Mouse (Mus musculus) heart, postnatal 0 days (tissue): ENCODE data around the gene Lcn4. TPM values are rescaled to one million over a fixed set of nuclear protein-coding genes. Genes with fewer than 3 reads are reported as not detected.

ENCODE experiments used
- ATAC-seq: fragments of 200-750 bp; cut with Nextera tagmentation; 2 replicates; pipeline ENCODE4 v1.8.0; 2017; ENCODE audit warnings: low read depth, moderate number of reproducible peaks, moderate library complexity; ENCODE audit not compliant: insufficient read depth
- DNase-seq: peaks from one replicate; pipeline ENCODE4 v3.0.0-alpha.2; 2016; ENCODE audit warnings: low spot score
- H3K27ac ChIP-seq: fragments of 300-500 bp; sonication (generic); 2 replicates; pipeline ENCODE4 v1.5.1; 2014; ENCODE audit warnings: low read depth, mild to moderate bottlenecking
- H3K27me3 ChIP-seq: fragments of 300-500 bp; sonication (generic); 2 replicates; pipeline ENCODE4 v1.6.1; 2014; ENCODE audit warnings: low read length, mixed read lengths; ENCODE audit not compliant: control insufficient read depth, insufficient read depth
- H3K36me3 ChIP-seq: fragments of 300-500 bp; sonication (generic); replicated peaks from 2 replicates; pipeline ENCODE4 v1.6.1; 2014; ENCODE audit warnings: low read length, mixed read lengths; ENCODE audit not compliant: control insufficient read depth, insufficient read depth
- H3K4me1 ChIP-seq: fragments of 300-500 bp; sonication (generic); 2 replicates; pipeline ENCODE4 v1.6.1; 2014; ENCODE audit warnings: antibody characterized with exemption; ENCODE audit not compliant: control insufficient read depth, insufficient read depth
- H3K4me2 ChIP-seq: fragments of 300-500 bp; sonication (generic); 2 replicates; pipeline ENCODE4 v1.6.1; 2014; ENCODE audit warnings: low read depth, mild to moderate bottlenecking, low read length, moderate library complexity
- H3K4me3 ChIP-seq: fragments of 300-500 bp; sonication (generic); 2 replicates; pipeline ENCODE4 v1.5.1; 2014; ENCODE audit warnings: low read depth, low read length
- H3K9ac ChIP-seq: fragments of 300-500 bp; sonication (generic); replicated peaks from 2 replicates; pipeline ENCODE4 v1.6.1; 2014; ENCODE audit warnings: low read depth, low read length, mixed read lengths
- H3K9me3 ChIP-seq: fragments of 300-500 bp; sonication (generic); replicated peaks from 2 replicates; pipeline ENCODE4 v1.6.1; 2016; ENCODE audit warnings: low read length; ENCODE audit not compliant: control insufficient read depth
- CTCF ChIP-seq: IDR thresholded peaks from 2 replicates; pipeline ENCODE4 v1.5.1; 2016; ENCODE audit warnings: antibody characterized with exemption, control low read depth, low read depth
- EP300 ChIP-seq: IDR thresholded peaks from 2 replicates; pipeline ENCODE4 v1.6.1; 2016; ENCODE audit warnings: antibody characterized with exemption, low read depth
- WGBS: fragments of 180-500 bp; shearing (Covaris S2); extraction: QIAGEN DNeasy Blood & Tissue Kit; methylation state at CpG from one replicate; pipeline ENCODE4 v1.1.7; 2014; 5-methylcytosine and 5-hydroxymethylcytosine counted together
- polyA plus RNA-seq: library from polyadenylated mRNA; unstranded; fragments of >200 nt; fragmentation: Nextera tagmentation; extraction: Ambion mirVana; gene quantifications from 2 replicates; pipeline ENCODE4 v1.2.1, GENCODE M21; 2015
- total RNA-seq: library from RNA; depleted of rRNA; stranded (reverse); fragments of >200 nt; gene quantifications from 2 replicates; pipeline ENCODE4 v1.2.3, GENCODE M21; 2014; ENCODE audit warnings: low replicate concordance

Lcn4 gene
- total and polyA plus RNA-seq, 2 experiments from 2014 or later: not detected

GRCm38 (mm10) chr2:26638039-26638438 is 33.0 kb downstream of the Lcn4 start:
- H3K27ac ChIP-seq: no peak overlapping the region
- peaks cover 15% of the 10 kb centered on the region for H3K4me1 ChIP-seq
- TF ChIP-seq CTCF: no peak
- TF ChIP-seq EP300: no peak
- no peak overlapping the region for H3K4me3 ChIP-seq
- 0 out of 2 replicates have a peak overlapping the region, but pooled peaks have one; percentile 73 for H3K4me2 ChIP-seq
- no peaks in the 10 kb centered on the region for H3K9me3 ChIP-seq
- H3K9ac ChIP-seq: no peak overlapping the region
- H3K36me3 ChIP-seq: peaks cover 29% of the 10 kb centered on the region
- no peaks in the 10 kb centered on the region for H3K27me3 ChIP-seq
- WGBS: 72% methylated on average over 5 of the region's 5 CpGs
- ATAC-seq: no peak
- no peak for DNase-seq

- no peaks in the 10 kb centered on the region for H3K9me3 ChIP-seq
- DNase-seq (no peak), ATAC-seq (no peak)
- TF ChIP-seq CTCF (no peak), EP300 (no peak)
- H3K27ac ChIP-seq: no peak overlapping the region
- H3K4me1 ChIP-seq: peaks cover 15% of the 10 kb centered on the region
- no peak overlapping the region for H3K4me3 ChIP-seq
- WGBS: 73% methylated on average over 4 of the region's 4 CpGs
- no peak overlapping the region for H3K9ac ChIP-seq
- no peak overlapping the region for H3K4me2 ChIP-seq
- no peaks in the 10 kb centered on the region for H3K27me3 ChIP-seq
- H3K36me3 ChIP-seq: peaks cover 29% of the 10 kb centered on the region
Measured at GRCm38 (mm10) chr2:26637316-26637932, 33.7 kb downstream of the Lcn4 start.

- 56% methylated on average over 2 of the region's 2 CpGs for WGBS
- H3K36me3 ChIP-seq: peaks cover 29% of the 10 kb centered on the region
Measured at GRCm38 (mm10) chr2:26636325-26636635, 34.8 kb downstream of the Lcn4 start.

GRCm38 (mm10) chr2:26635489-26636324 is 35.4 kb downstream of the Lcn4 start:
- H3K27ac ChIP-seq: no peak overlapping the region
- TF ChIP-seq EP300 (no peak), CTCF (no peak)
- H3K27me3 ChIP-seq: no peaks in the 10 kb centered on the region
- peaks cover 15% of the 10 kb centered on the region for H3K4me1 ChIP-seq
- 76% methylated on average over 21 of the region's 21 CpGs for WGBS
- H3K9ac ChIP-seq: no peak overlapping the region
- ATAC-seq: no peak
- peaks cover 29% of the 10 kb centered on the region for H3K36me3 ChIP-seq
- no peak overlapping the region for H3K4me2 ChIP-seq
- no peaks in the 10 kb centered on the region for H3K9me3 ChIP-seq
- H3K4me3 ChIP-seq: no peak overlapping the region
- DNase-seq: no peak

More at GRCm38 (mm10) chr2:26636325-26636635, 34.8 kb downstream of the Lcn4 start:
- H3K9me3 ChIP-seq: no peaks in the 10 kb centered on the region
- no peak overlapping the region for H3K4me3 ChIP-seq
- H3K4me1 ChIP-seq: peaks cover 15% of the 10 kb centered on the region
- ATAC-seq: no peak
- TF ChIP-seq EP300 (no peak), CTCF (no peak)
- no peak overlapping the region for H3K9ac ChIP-seq
- no peaks in the 10 kb centered on the region for H3K27me3 ChIP-seq
- no peak for DNase-seq
- H3K4me2 ChIP-seq: no peak overlapping the region
- H3K27ac ChIP-seq: no peak overlapping the region

- peaks cover 15% of the 10 kb centered on the region for H3K4me1 ChIP-seq
- ATAC-seq: no peak
- no peak overlapping the region for H3K4me3 ChIP-seq
- peaks cover 29% of the 10 kb centered on the region for H3K36me3 ChIP-seq
- H3K4me2 ChIP-seq: no peak overlapping the region
- H3K9ac ChIP-seq: no peak overlapping the region
- no peaks in the 10 kb centered on the region for H3K27me3 ChIP-seq
- no peak for DNase-seq
- no peak overlapping the region for H3K27ac ChIP-seq
- no peaks in the 10 kb centered on the region for H3K9me3 ChIP-seq
- TF ChIP-seq EP300: no peak
- TF ChIP-seq CTCF: no peak
- WGBS: 59% methylated on average over 12 of the region's 12 CpGs
Measured at GRCm38 (mm10) chr2:26634629-26635488, 36.2 kb downstream of the Lcn4 start.
